In genomic region chr15:79428616-79429015, GRCm38 (mm10) we compare ENCODE assay signal across 35 mouse cellular contexts.
"Had no signal": no experiment of that assay in that cellular context is flagged by ENCODE, and none has a peak within 500 bp of the region (broad histone marks: within the 10 kb centered on the region; RNA-seq: fewer than 3 reads in every experiment).

No protein-coding gene starts in this region.

- H3K9me3 ChIP-seq: heart, embryonic 10.5 days; heart, embryonic 12.5 days; heart, embryonic 13.5 days; heart, embryonic 15.5 days; hindbrain, embryonic 10.5 days; hindbrain, embryonic 12.5 days; hindbrain, embryonic 13.5 days; hindbrain, embryonic 15.5 days; intestine, embryonic 15.5 days; kidney, embryonic 15.5 days had no signal

- H3K9ac ChIP-seq: heart, embryonic 12.5 days; heart, embryonic 15.5 days; hindbrain, embryonic 12.5 days; hindbrain, embryonic 13.5 days; hindbrain, embryonic 15.5 days; intestine, embryonic 15.5 days; kidney, embryonic 15.5 days had no signal

- H3K27ac ChIP-seq: heart, embryonic 10.5 days; heart, embryonic 15.5 days; hindbrain, embryonic 10.5 days; hindbrain, embryonic 12.5 days; hindbrain, embryonic 13.5 days; hindbrain, embryonic 15.5 days; hindbrain, postnatal 0 days; intestine, embryonic 15.5 days; kidney, embryonic 15.5 days; kidney, postnatal 0 days; layer of hippocampus, adult 2 months; left cerebral cortex, adult 2 months had no signal

- H3K27me3 ChIP-seq: heart, embryonic 12.5 days; heart, embryonic 13.5 days; heart, embryonic 15.5 days; hindbrain, embryonic 12.5 days; hindbrain, embryonic 13.5 days; hindbrain, embryonic 15.5 days; intestine, embryonic 15.5 days; kidney, embryonic 15.5 days had no signal

- DNase-seq: heart, postnatal 10 days; heart, postnatal 14 days; heart, postnatal 36 days; heart, postnatal 4 days; kidney, adult 11 months; kidney, adult 18-20 months; kidney, adult 2 months; kidney, adult 8-10 months; kidney, adult 9 months; kidney, postnatal 10 days; kidney, postnatal 14 days; kidney, postnatal 25 days; kidney, postnatal 36 days; kidney, postnatal 4 days; layer of hippocampus, adult 9-11 months; layer of hippocampus, postnatal 36 days had no signal

- ATAC-seq: hindbrain, embryonic 16.5 days; hindbrain, postnatal 0 days; inflammation-experienced regulatory T-cells, adult 6 months; intestine, embryonic 15.5 days; intestine, embryonic 16.5 days; intestine, postnatal 0 days had no signal

- H3K4me2 ChIP-seq: heart, embryonic 11.5 days; heart, embryonic 12.5 days; heart, embryonic 13.5 days; heart, embryonic 15.5 days; hindbrain, embryonic 12.5 days; hindbrain, embryonic 13.5 days; hindbrain, embryonic 15.5 days; intestine, embryonic 15.5 days; kidney, embryonic 15.5 days had no signal

- H3K4me3 ChIP-seq: heart, embryonic 10.5 days; heart, embryonic 12.5 days; heart, embryonic 13.5 days; heart, embryonic 15.5 days; hindbrain, embryonic 10.5 days; hindbrain, embryonic 12.5 days; hindbrain, embryonic 13.5 days; hindbrain, embryonic 15.5 days; intestine, embryonic 15.5 days; kidney, embryonic 15.5 days; layer of hippocampus, adult 2 months; left cerebral cortex, adult 2 months had no signal
